Mouse (Mus musculus): Measurements from ENCODE around the gene Kcnab3. TPM values are rescaled to one million over a fixed set of nuclear protein-coding genes. Genes with fewer than 3 reads are reported as not detected.

Gene Kcnab3
- polyA plus RNA-seq, 1 experiment = 2.0 TPM

GRCm38 (mm10) chr11:69366855-69367615 lies 41.0 kb downstream of the Kcnab3 start:
- TF ChIP-seq TCF3 (IDR thresholded peaks at IDR 0.05; ENCODE audit: insufficient read length, low read depth) (no peak), POLR2AphosphoS2 (IDR thresholded peaks at IDR 0.05; ENCODE audit: insufficient read length, low read depth) (no peak), TCF12 (IDR thresholded peaks at IDR 0.05; ENCODE audit: insufficient read depth, poor library complexity, severe bottlenecking) (no peak), MYOD1 (IDR thresholded peaks at IDR 0.05; ENCODE audit: control insufficient read depth in 1 of 3, insufficient read length in 2 of 3, low read depth in 2 of 3) (no peak), MYOG (IDR thresholded peaks at IDR 0.05; ENCODE audit: control insufficient read depth in 1 of 3, insufficient read depth in 1 of 3, insufficient read length in 2 of 3, low read depth in 2 of 3) (no peak), REST (IDR thresholded peaks at IDR 0.05; ENCODE audit: insufficient read depth, insufficient read length) (no peak), SRF (IDR thresholded peaks at IDR 0.05; ENCODE audit: control insufficient read depth, insufficient read length, low read depth) (no peak), E2F4 (IDR thresholded peaks at IDR 0.05; ENCODE audit: insufficient read depth) (no peak), USF1 (IDR thresholded peaks at IDR 0.05; ENCODE audit: low read depth) (no peak), CEBPB (IDR thresholded peaks at IDR 0.05; ENCODE audit: insufficient read depth, poor library complexity, severe bottlenecking) (no peak), POLR2A (IDR thresholded peaks at IDR 0.05; ENCODE audit: insufficient read length, low read depth) (no peak), MAX (IDR thresholded peaks at IDR 0.05; ENCODE audit: low read depth) (no peak)
- Histone ChIP-seq H3K4me3 (peak overlapping the region; percentile 56), H3K27me3 (ENCODE audit: control insufficient read depth, insufficient read depth, insufficient read length) (no peaks in the 10 kb centered on the region), H3K4me2 (ENCODE audit: low read depth) (peak overlapping the region; percentile 99), H3ac (ENCODE audit: control insufficient read depth, insufficient read length) (peak overlapping the region; percentile 82), H3K36me3 (ENCODE audit: control insufficient read depth, insufficient read depth) (no peaks in the 10 kb centered on the region), H3K79me2 (ENCODE audit: control insufficient read depth, insufficient read depth) (peaks cover 13% of the 10 kb centered on the region)

- Histone ChIP-seq H3K4me2 (ENCODE audit: low read depth) (peak overlapping the region; percentile 99), H3K36me3 (ENCODE audit: control insufficient read depth, insufficient read depth) (no peaks in the 10 kb centered on the region), H3K27me3 (ENCODE audit: control insufficient read depth, insufficient read depth, insufficient read length) (no peaks in the 10 kb centered on the region), H3ac (ENCODE audit: control insufficient read depth, insufficient read length) (peak overlapping the region; percentile 82), H3K4me3 (peak overlapping the region; percentile 56), H3K79me2 (ENCODE audit: control insufficient read depth, insufficient read depth) (peaks cover 13% of the 10 kb centered on the region)
- TF ChIP-seq POLR2A (IDR thresholded peaks at IDR 0.05; ENCODE audit: insufficient read length, low read depth) (peak; percentile 57), POLR2AphosphoS2 (IDR thresholded peaks at IDR 0.05; ENCODE audit: insufficient read length, low read depth) (no peak), CEBPB (IDR thresholded peaks at IDR 0.05; ENCODE audit: insufficient read depth, poor library complexity, severe bottlenecking) (peak; percentile 42; the same call in 1 of the 2 replicates), TCF3 (IDR thresholded peaks at IDR 0.05; ENCODE audit: insufficient read length, low read depth) (peak; percentile 93), MYOD1 (IDR thresholded peaks at IDR 0.05; ENCODE audit: control insufficient read depth in 1 of 3, insufficient read length in 2 of 3, low read depth in 2 of 3) (peak; percentile 80 to 98 (median 95)), MYOG (IDR thresholded peaks at IDR 0.05; ENCODE audit: control insufficient read depth in 1 of 3, insufficient read depth in 1 of 3, insufficient read length in 2 of 3, low read depth in 2 of 3) (peak; percentile 64 to 98 (median 91)), E2F4 (IDR thresholded peaks at IDR 0.05; ENCODE audit: insufficient read depth) (no peak), TCF12 (IDR thresholded peaks at IDR 0.05; ENCODE audit: insufficient read depth, poor library complexity, severe bottlenecking) (peak; percentile 58), USF1 (IDR thresholded peaks at IDR 0.05; ENCODE audit: low read depth) (no peak)
Observed at GRCm38 (mm10) chr11:69367616-69368355, 41.7 kb downstream of the Kcnab3 start.

- TF ChIP-seq TCF3 (IDR thresholded peaks at IDR 0.05; ENCODE audit: insufficient read length, low read depth) = peak; percentile 77
- TF ChIP-seq CEBPB (IDR thresholded peaks at IDR 0.05; ENCODE audit: insufficient read depth, poor library complexity, severe bottlenecking) = no peak
- TF ChIP-seq MYOD1 (IDR thresholded peaks at IDR 0.05; ENCODE audit: control insufficient read depth in 1 of 3, insufficient read length in 2 of 3, low read depth in 2 of 3) = peak in 2 of 3 experiments; percentile 94 to 97
- TF ChIP-seq POLR2AphosphoS2 (IDR thresholded peaks at IDR 0.05; ENCODE audit: insufficient read length, low read depth) = peak; percentile 67
- peak in 2 of 3 experiments; percentile 74 to 75 for TF ChIP-seq MYOG (IDR thresholded peaks at IDR 0.05; ENCODE audit: control insufficient read depth in 1 of 3, insufficient read depth in 1 of 3, insufficient read length in 2 of 3, low read depth in 2 of 3)
- TF ChIP-seq E2F4 (IDR thresholded peaks at IDR 0.05; ENCODE audit: insufficient read depth) = no peak
- no peak for TF ChIP-seq SRF (IDR thresholded peaks at IDR 0.05; ENCODE audit: control insufficient read depth, insufficient read length, low read depth)
- TF ChIP-seq TCF12 (IDR thresholded peaks at IDR 0.05; ENCODE audit: insufficient read depth, poor library complexity, severe bottlenecking) = peak; percentile 2
- peak; percentile 65 for TF ChIP-seq POLR2A (IDR thresholded peaks at IDR 0.05; ENCODE audit: insufficient read length, low read depth)
- Histone ChIP-seq H3K36me3 (ENCODE audit: control insufficient read depth, insufficient read depth) (no peaks in the 10 kb centered on the region), H3K4me3 (peak overlapping the region; percentile 56), H3K79me2 (ENCODE audit: control insufficient read depth, insufficient read depth) (peaks cover 13% of the 10 kb centered on the region), H3K4me2 (ENCODE audit: low read depth) (peak overlapping the region; percentile 99), H3ac (ENCODE audit: control insufficient read depth, insufficient read length) (peak overlapping the region; percentile 82), H3K27me3 (ENCODE audit: control insufficient read depth, insufficient read depth, insufficient read length) (no peaks in the 10 kb centered on the region)
Observed at GRCm38 (mm10) chr11:69368356-69369214, 42.5 kb downstream of the Kcnab3 start.

Data from myocyte (in vitro differentiated cells).